Mouse (Mus musculus): ENCODE results near the gene Pxylp1.

The Pxylp1 gene

GRCm38 (mm10) chr9:96860380-96861091 is 31.9 kb downstream of the Pxylp1 start:
- DNase-seq (ENCODE audit: low spot score), result no peak

- DNase-seq (ENCODE audit: low spot score), result no peak
These were observed 33.4 kb downstream of the Pxylp1 start for GRCm38 (mm10) chr9:96859027-96859426.

GRCm38 (mm10) chr9:96857838-96858237 is 34.6 kb downstream of the Pxylp1 start:
- DNase-seq (ENCODE audit: low spot score), result no peak

- DNase-seq (ENCODE audit: low spot score), result no peak
These were observed 38.9 kb downstream of the Pxylp1 start for GRCm38 (mm10) chr9:96853300-96854186.

GRCm38 (mm10) chr9:96851634-96852033 is 40.8 kb downstream of the Pxylp1 start:
- DNase-seq (ENCODE audit: low spot score), result no peak

GRCm38 (mm10) chr9:96851036-96851435 is 41.4 kb downstream of the Pxylp1 start:
- no peak for DNase-seq (ENCODE audit: low spot score)

GRCm38 (mm10) chr9:96849012-96849411 is 43.5 kb downstream of the Pxylp1 start:
- DNase-seq (ENCODE audit: low spot score), result no peak

GRCm38 (mm10) chr9:96846361-96846760 is 46.1 kb downstream of the Pxylp1 start:
- DNase-seq (ENCODE audit: low spot score), result no peak

- peak; percentile 74 for DNase-seq (ENCODE audit: low spot score)
These were observed 47.7 kb downstream of the Pxylp1 start for GRCm38 (mm10) chr9:96844798-96845209.

- DNase-seq (ENCODE audit: low spot score), result no peak
These were observed 53.1 kb downstream of the Pxylp1 start for GRCm38 (mm10) chr9:96839376-96839775.

GRCm38 (mm10) chr9:96838864-96839263 is 53.6 kb downstream of the Pxylp1 start:
- DNase-seq (ENCODE audit: low spot score), result no peak

GRCm38 (mm10) chr9:96837781-96838420 is 54.6 kb downstream of the Pxylp1 start:
- DNase-seq (ENCODE audit: low spot score), result no peak

GRCm38 (mm10) chr9:96836984-96837383 is 55.5 kb downstream of the Pxylp1 start:
- DNase-seq (ENCODE audit: low spot score), result no peak

- DNase-seq (ENCODE audit: low spot score), result no peak
These were observed 57.0 kb downstream of the Pxylp1 start for GRCm38 (mm10) chr9:96835374-96835921.

GRCm38 (mm10) chr9:96833606-96834005 is 58.9 kb downstream of the Pxylp1 start:
- no peak for DNase-seq (ENCODE audit: low spot score)

GRCm38 (mm10) chr9:96832516-96832915 is 60.0 kb downstream of the Pxylp1 start:
- no peak for DNase-seq (ENCODE audit: low spot score)

GRCm38 (mm10) chr9:96830856-96831359 is 61.6 kb downstream of the Pxylp1 start:
- DNase-seq (ENCODE audit: low spot score), result no peak

- DNase-seq (ENCODE audit: low spot score), result no peak
These were observed 62.8 kb downstream of the Pxylp1 start for GRCm38 (mm10) chr9:96829682-96830081.

- DNase-seq (ENCODE audit: low spot score), result no peak
These were observed 64.4 kb downstream of the Pxylp1 start for GRCm38 (mm10) chr9:96828071-96828470.

GRCm38 (mm10) chr9:96827002-96827785 is 65.3 kb downstream of the Pxylp1 start:
- no peak for DNase-seq (ENCODE audit: low spot score)

- DNase-seq (ENCODE audit: low spot score), result no peak
These were observed 67.6 kb downstream of the Pxylp1 start for GRCm38 (mm10) chr9:96824857-96825256.
